Mouse (Mus musculus): ENCODE measurements around the gene Tgfb2.

GRCm38 (mm10) chr1:186722299-186722698, 16.5 kb upstream of the Tgfb2 start:
- TF ChIP-seq ZNF384 (IDR thresholded peaks at IDR 0.05; ENCODE audit: low read depth, low read length) (no peak), ZC3H11A (IDR thresholded peaks at IDR 0.05; ENCODE audit: borderline replicate concordance, low read depth, low read length) (no peak)

All from ES-E14 (cell line).